Mouse (Mus musculus) layer of hippocampus, postnatal 25 days (tissue): ENCODE measurements around the gene Aoc2. TPM values are rescaled to one million over a fixed set of nuclear protein-coding genes. Genes with fewer than 3 reads are reported as not detected.
"Not testable (repeated sequence)": the region's sequence is repeated elsewhere in the genome, so short reads cannot be mapped to it uniquely, and the experiment has no call there.

Source experiments
- DNase-seq, 2 experiments: peaks; one replicate each; pipeline ENCODE4 v3.0.0; 2022; ENCODE audit warnings: mixed read lengths in 2 of 2, low spot score in 1 of 2; ENCODE audit errors: extremely low spot score in 1 of 2
- total RNA-seq, 2 experiments: library from RNA; stranded (reverse); gene quantifications; 2 replicates each; pipeline ENCODE4 v1.2.3; 2021

The Aoc2 gene
- total RNA-seq, 2 experiments from 2014 or later, result 5.8 to 8.0 TPM

GRCm38 (mm10) chr11:101315082-101315650, 9.7 kb upstream of the Aoc2 start:
- DNase-seq, result no peak

GRCm38 (mm10) chr11:101315665-101316500, 9.0 kb upstream of the Aoc2 start, which contains the start of gene Psme3:
Gene Psme3, plus strand, starts transcription at chr11:101316213.
- DNase-seq, result peak; percentile 85 to 96

- DNase-seq, result no peak
Measured at GRCm38 (mm10) chr11:101316501-101316917, 8.4 kb upstream of the Aoc2 start.

GRCm38 (mm10) chr11:101323609-101324008, 1.3 kb upstream of the Aoc2 start:
- DNase-seq, result peak; percentile 50 to 76

GRCm38 (mm10) chr11:101325201-101325600, 338 bp downstream of the Aoc2 start:
- DNase-seq, result not testable (repeated sequence)

- no peak for DNase-seq
Measured at GRCm38 (mm10) chr11:101326147-101326546, 1.3 kb downstream of the Aoc2 start.

GRCm38 (mm10) chr11:101327311-101327710, 2.4 kb downstream of the Aoc2 start:
- DNase-seq, result no peak

GRCm38 (mm10) chr11:101328941-101329635, 4.2 kb downstream of the Aoc2 start:
- DNase-seq, result peak in 1 of 2 experiments; percentile 42

GRCm38 (mm10) chr11:101330371-101330924, 5.6 kb downstream of the Aoc2 start, which contains the start of gene Aoc3:
Gene Aoc3, plus strand, starts transcription at chr11:101330605.
- no peak for DNase-seq

- not testable (repeated sequence) for DNase-seq
Measured at GRCm38 (mm10) chr11:101330961-101331360, 6.1 kb downstream of the Aoc2 start.

GRCm38 (mm10) chr11:101332537-101332936, 7.7 kb downstream of the Aoc2 start:
- no peak for DNase-seq

GRCm38 (mm10) chr11:101334023-101334422, 9.2 kb downstream of the Aoc2 start:
- DNase-seq, result no peak

- no peak for DNase-seq
Measured at GRCm38 (mm10) chr11:101334516-101334915, 9.7 kb downstream of the Aoc2 start.

GRCm38 (mm10) chr11:101335685-101336084, 10.8 kb downstream of the Aoc2 start:
- DNase-seq, result no peak

- DNase-seq, result no peak
Measured at GRCm38 (mm10) chr11:101338123-101338760, 13.4 kb downstream of the Aoc2 start.

- no peak for DNase-seq
Measured at GRCm38 (mm10) chr11:101347083-101347775, 22.4 kb downstream of the Aoc2 start.

- no peak for DNase-seq
Measured at GRCm38 (mm10) chr11:101348774-101349173, 23.9 kb downstream of the Aoc2 start.

GRCm38 (mm10) chr11:101349216-101349615, 24.4 kb downstream of the Aoc2 start:
- DNase-seq, result no peak

GRCm38 (mm10) chr11:101351100-101351720, 26.3 kb downstream of the Aoc2 start:
- no peak for DNase-seq
